Mouse (Mus musculus) forebrain, embryonic 11.5 days (tissue): Measurements from ENCODE around the gene Smg6. TPM values are rescaled to one million over a fixed set of nuclear protein-coding genes. Genes with fewer than 3 reads are reported as not detected.

Experiments
- ATAC-seq: fragments of 200-750 bp; cut with Nextera tagmentation; replicated peaks from 2 replicates; pipeline ENCODE4 v1.8.0; 2017; ENCODE audit warnings: moderate TSS enrichment; ENCODE audit not compliant: low FRiP score
- DNase-seq: peaks from one replicate; pipeline ENCODE4 v3.0.0-alpha.2; 2017; ENCODE audit warnings: low spot score
- H3K27ac ChIP-seq: fragments of 300-500 bp; sonication (generic); 2 replicates; pipeline ENCODE4 v1.5.1; 2014; ENCODE audit warnings: low read depth, low read length
- H3K27me3 ChIP-seq: fragments of 300-500 bp; sonication (generic); 2 replicates; pipeline ENCODE4 v1.6.1; 2014; ENCODE audit warnings: mild to moderate bottlenecking, low read length, mixed read lengths; ENCODE audit not compliant: control insufficient read depth, insufficient read depth
- H3K36me3 ChIP-seq: fragments of 300-500 bp; sonication (generic); 2 replicates; pipeline ENCODE4 v1.6.1; 2014; ENCODE audit warnings: mild to moderate bottlenecking, low read length, moderate library complexity, mixed read lengths; ENCODE audit not compliant: control insufficient read depth, insufficient read depth
- H3K4me1 ChIP-seq: fragments of 300-500 bp; sonication (generic); replicated peaks from 2 replicates; pipeline ENCODE4 v1.6.1; 2014; ENCODE audit warnings: low read length, mixed read lengths; ENCODE audit not compliant: control insufficient read depth, insufficient read depth
- H3K4me2 ChIP-seq: fragments of 300-500 bp; sonication (generic); 2 replicates; pipeline ENCODE4 v1.6.1; 2014; ENCODE audit warnings: low read depth, mild to moderate bottlenecking, low read length, moderate library complexity, mixed read lengths; ENCODE audit not compliant: severe bottlenecking
- H3K4me3 ChIP-seq: fragments of 300-500 bp; sonication (generic); 2 replicates; pipeline ENCODE4 v1.5.1; 2014; ENCODE audit warnings: low read depth, low read length
- H3K9ac ChIP-seq: fragments of 300-500 bp; sonication (generic); 2 replicates; pipeline ENCODE4 v1.6.1; 2014; ENCODE audit warnings: low read length
- H3K9me3 ChIP-seq: fragments of 300-500 bp; sonication (generic); 2 replicates; pipeline ENCODE4 v1.6.1; 2016; ENCODE audit warnings: low read length, mixed read lengths; ENCODE audit not compliant: control insufficient read depth
- WGBS: fragments of 180-500 bp; shearing (Covaris S2); extraction: QIAGEN DNeasy Blood & Tissue Kit; methylation state at CpG from one replicate; pipeline ENCODE4 v1.1.7; 2014; 5-methylcytosine and 5-hydroxymethylcytosine counted together
- polyA plus RNA-seq: library from polyadenylated mRNA; unstranded; fragments of >200 nt; fragmentation: Nextera tagmentation; extraction: Ambion mirVana; gene quantifications from 2 replicates; pipeline ENCODE4 v1.2.1, GENCODE M21; 2014

Smg6 gene
- polyA plus RNA-seq, 1 experiment from 2014 or later: 19.8 TPM

DNA sequence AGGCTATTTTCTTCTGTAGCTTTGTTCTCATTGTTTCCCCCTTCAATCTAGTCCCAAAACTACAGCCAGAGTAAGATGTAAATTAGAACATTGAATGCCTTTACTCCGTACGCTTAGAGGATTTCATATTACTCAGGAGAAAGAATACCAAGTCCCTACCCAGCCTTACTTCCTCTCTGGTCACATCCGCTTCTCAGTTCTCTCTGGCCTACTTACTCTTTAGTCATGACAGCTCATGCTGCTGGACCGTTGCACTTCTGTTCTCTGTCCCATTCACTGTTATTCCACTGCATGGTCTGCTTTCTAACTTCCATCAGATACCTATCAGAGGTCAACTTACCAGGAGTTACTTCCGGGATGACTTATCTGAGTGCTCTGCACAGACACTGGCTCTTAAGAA, 181.0 kb downstream of the Smg6 start:
- Histone ChIP-seq H3K9me3 (no peaks in the 10 kb centered on the region), H3K9ac (no peak overlapping the region), H3K27ac (no peak overlapping the region), H3K36me3 (no peaks in the 10 kb centered on the region), H3K4me3 (no peak overlapping the region), H3K4me1 (no peaks in the 10 kb centered on the region), H3K4me2 (no peak overlapping the region), H3K27me3 (no peaks in the 10 kb centered on the region)
- no peak for ATAC-seq
- 88% methylated on average over 5 of the region's 5 CpGs for WGBS
- DNase-seq: no peak

DNA sequence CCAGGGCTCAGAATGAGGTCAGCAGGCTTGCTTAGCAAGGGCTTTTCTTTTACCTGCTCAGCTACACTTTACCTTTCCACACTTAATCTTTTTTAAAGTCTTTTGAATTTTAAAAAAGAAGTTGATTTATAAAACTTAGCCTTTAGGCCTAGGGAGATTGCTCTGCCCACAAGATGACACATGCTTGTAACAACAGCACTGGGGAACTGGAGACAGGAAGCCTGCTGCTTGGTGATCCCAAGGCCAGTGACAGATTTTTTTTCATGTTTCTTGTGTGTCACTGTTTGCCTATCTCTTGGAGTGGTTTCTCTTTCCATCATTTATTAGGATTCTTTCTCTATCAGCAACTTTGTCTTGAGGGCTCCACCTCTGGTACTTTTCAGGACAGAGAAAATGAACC, 183.3 kb downstream of the Smg6 start:
- Histone ChIP-seq H3K4me2 (no peak overlapping the region), H3K4me3 (no peak overlapping the region), H3K9ac (no peak overlapping the region), H3K9me3 (no peaks in the 10 kb centered on the region), H3K27me3 (no peaks in the 10 kb centered on the region), H3K4me1 (no peaks in the 10 kb centered on the region), H3K27ac (no peak overlapping the region), H3K36me3 (no peaks in the 10 kb centered on the region)
- no peak for ATAC-seq
- DNase-seq: no peak

DNA sequence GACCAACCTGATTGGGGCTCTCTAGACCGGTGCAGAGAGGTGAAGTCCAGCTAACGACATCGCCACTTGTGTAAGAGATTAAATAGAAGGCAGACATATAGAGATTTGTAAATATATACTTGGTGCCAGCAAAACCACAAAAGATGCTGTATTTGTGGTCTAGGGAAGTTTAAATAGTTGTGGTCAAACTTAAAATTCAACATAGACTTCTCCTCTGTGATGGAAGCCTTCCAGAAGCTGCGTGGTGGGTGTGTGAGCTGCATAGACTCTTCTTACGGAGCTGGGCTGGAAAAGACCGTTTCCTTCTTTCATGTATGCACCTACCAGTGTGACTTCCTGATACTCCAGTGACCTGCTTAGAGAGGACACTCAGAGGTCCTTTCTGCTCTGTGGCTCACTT, 190.8 kb downstream of the Smg6 start:
- no peaks in the 10 kb centered on the region for H3K9me3 ChIP-seq
- no peak overlapping the region for H3K27ac ChIP-seq
- WGBS: 93% methylated on average over 6 of the region's 6 CpGs
- ATAC-seq: no peak
- H3K36me3 ChIP-seq: no peaks in the 10 kb centered on the region
- no peak overlapping the region for H3K4me2 ChIP-seq
- no peak overlapping the region for H3K9ac ChIP-seq
- H3K4me3 ChIP-seq: no peak overlapping the region
- no peak for DNase-seq
- H3K27me3 ChIP-seq: no peaks in the 10 kb centered on the region
- no peaks in the 10 kb centered on the region for H3K4me1 ChIP-seq

DNA sequence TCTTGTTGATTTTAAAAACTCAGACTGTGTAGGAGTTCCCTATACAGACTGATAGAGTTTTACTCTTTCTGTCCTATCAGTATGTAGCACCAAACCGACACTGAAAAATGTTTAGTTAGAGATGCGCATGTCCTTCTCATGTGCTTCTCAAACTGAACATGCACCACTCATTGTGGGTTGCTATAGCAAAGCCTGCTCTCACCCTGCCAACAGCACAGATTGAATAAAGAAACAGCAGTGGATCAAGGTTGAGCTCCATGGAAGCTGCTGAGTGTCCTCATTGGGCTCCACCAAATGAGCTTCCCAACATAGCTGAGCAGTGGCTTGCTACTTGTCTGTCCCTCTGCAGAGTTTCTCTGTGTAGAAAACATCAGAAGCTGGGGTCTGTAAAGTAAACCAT, 192.5 kb downstream of the Smg6 start:
- ATAC-seq (no peak), DNase-seq (no peak)
- no peaks in the 10 kb centered on the region for H3K4me1 ChIP-seq
- no peaks in the 10 kb centered on the region for H3K36me3 ChIP-seq
- H3K4me3 ChIP-seq: no peak overlapping the region
- H3K4me2 ChIP-seq: no peak overlapping the region
- 97% methylated on average over 2 of the region's 2 CpGs for WGBS
- no peak overlapping the region for H3K27ac ChIP-seq
- no peaks in the 10 kb centered on the region for H3K27me3 ChIP-seq
- no peaks in the 10 kb centered on the region for H3K9me3 ChIP-seq
- no peak overlapping the region for H3K9ac ChIP-seq

DNA sequence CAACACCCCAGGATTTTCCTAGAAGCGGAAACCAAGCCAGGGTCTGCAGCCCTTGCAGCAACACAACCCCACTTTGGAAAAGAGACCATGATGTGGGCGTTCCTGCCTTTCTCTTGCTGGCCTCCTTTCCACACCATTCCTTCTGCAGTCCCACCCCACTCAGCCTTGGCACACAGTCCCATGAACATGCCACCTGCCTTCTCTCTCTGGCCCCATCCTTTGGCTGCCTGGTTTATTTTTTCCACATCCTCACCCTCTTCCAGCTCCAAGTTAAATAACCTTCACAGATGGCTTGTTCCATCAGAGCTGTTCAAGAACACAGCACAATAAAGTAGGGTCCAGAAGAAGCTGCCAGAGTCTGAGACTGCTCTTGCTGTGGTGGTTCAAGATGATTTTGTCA, 193.7 kb downstream of the Smg6 start:
- ATAC-seq (no peak), DNase-seq (no peak)
- H3K27ac ChIP-seq: no peak overlapping the region
- no peaks in the 10 kb centered on the region for H3K36me3 ChIP-seq
- no peaks in the 10 kb centered on the region for H3K27me3 ChIP-seq
- 91% methylated on average over 2 of the region's 2 CpGs for WGBS
- H3K4me1 ChIP-seq: no peaks in the 10 kb centered on the region
- H3K9ac ChIP-seq: no peak overlapping the region
- H3K4me2 ChIP-seq: no peak overlapping the region
- no peaks in the 10 kb centered on the region for H3K9me3 ChIP-seq
- H3K4me3 ChIP-seq: no peak overlapping the region

DNA sequence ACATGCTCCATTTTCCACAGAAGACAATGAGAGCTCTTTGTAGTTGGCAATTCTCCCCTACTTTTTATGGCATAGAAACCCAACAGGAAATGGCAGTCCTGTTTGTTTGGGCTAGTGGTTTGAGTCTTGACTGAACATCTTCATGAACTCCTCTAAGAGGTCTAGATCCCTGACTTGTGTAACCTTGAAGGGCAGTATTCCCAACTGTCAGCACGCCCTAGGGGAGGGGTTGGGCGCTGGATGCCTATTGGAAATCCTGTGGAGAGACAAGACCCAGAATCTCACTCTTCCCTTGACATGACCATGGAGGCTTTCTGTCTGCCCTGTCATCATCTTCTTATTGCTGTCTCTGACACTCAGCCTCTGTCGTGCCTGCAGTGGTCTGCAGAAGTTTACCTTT, 194.2 kb downstream of the Smg6 start:
- no peaks in the 10 kb centered on the region for H3K4me1 ChIP-seq
- no peaks in the 10 kb centered on the region for H3K27me3 ChIP-seq
- DNase-seq (no peak), ATAC-seq (no peak)
- H3K27ac ChIP-seq: no peak overlapping the region
- 86% methylated on average over 3 of the region's 3 CpGs for WGBS
- H3K9ac ChIP-seq: no peak overlapping the region
- no peaks in the 10 kb centered on the region for H3K9me3 ChIP-seq
- H3K4me2 ChIP-seq: no peak overlapping the region
- H3K36me3 ChIP-seq: no peaks in the 10 kb centered on the region
- no peak overlapping the region for H3K4me3 ChIP-seq

DNA sequence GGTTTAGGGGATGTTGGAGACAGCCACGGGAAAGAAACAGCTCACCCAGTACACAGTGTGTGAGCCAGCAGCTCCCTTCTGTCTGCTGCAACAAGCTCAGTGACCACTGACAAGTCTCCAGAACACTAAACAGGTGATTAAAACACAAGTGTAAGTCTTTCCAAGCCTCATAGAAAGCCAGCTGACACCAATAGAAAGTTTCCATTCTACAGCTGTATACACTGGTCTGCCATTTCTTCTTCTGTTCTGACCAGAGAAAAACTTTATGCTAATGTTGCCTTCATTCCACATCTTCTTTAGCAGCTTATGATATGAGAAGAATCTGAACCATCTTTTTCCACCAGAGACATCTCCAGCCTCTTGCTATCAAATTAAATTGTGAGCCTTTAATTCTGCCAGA, 195.7 kb downstream of the Smg6 start:
- H3K36me3 ChIP-seq: no peaks in the 10 kb centered on the region
- H3K4me3 ChIP-seq: no peak overlapping the region
- ATAC-seq (no peak), DNase-seq (no peak)
- no peaks in the 10 kb centered on the region for H3K4me1 ChIP-seq
- no peaks in the 10 kb centered on the region for H3K9me3 ChIP-seq
- H3K9ac ChIP-seq: no peak overlapping the region
- no peak overlapping the region for H3K4me2 ChIP-seq
- no peaks in the 10 kb centered on the region for H3K27me3 ChIP-seq
- 81% methylated on average over 1 of the region's 1 CpGs for WGBS
- no peak overlapping the region for H3K27ac ChIP-seq

DNA sequence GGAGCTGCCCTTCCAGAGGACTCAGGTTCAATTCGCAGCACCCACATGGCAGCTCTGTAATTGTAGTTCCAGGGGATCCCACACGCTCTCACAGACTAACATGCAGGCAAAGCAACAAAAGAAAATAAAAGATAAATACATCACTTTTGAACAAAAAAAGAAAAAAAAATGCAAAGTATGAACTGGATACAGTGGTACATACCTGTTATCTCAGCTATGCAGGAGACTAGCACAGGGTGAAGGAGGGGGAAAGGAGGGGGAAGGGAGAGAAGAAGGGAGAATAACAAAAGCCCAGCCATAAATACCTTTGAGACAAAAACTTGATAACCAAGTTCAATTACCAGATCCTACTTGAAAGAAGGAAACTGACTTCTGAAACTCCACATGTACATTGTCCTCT, 198.8 kb downstream of the Smg6 start:
- ATAC-seq (no peak), DNase-seq (no peak)
- H3K27ac ChIP-seq: no peak overlapping the region
- H3K4me3 ChIP-seq: no peak overlapping the region
- no peaks in the 10 kb centered on the region for H3K36me3 ChIP-seq
- no peak overlapping the region for H3K4me2 ChIP-seq
- H3K9me3 ChIP-seq: no peaks in the 10 kb centered on the region
- no peak overlapping the region for H3K9ac ChIP-seq
- H3K4me1 ChIP-seq: no peaks in the 10 kb centered on the region
- H3K27me3 ChIP-seq: no peaks in the 10 kb centered on the region
- 97% methylated on average over 2 of the region's 2 CpGs for WGBS

DNA sequence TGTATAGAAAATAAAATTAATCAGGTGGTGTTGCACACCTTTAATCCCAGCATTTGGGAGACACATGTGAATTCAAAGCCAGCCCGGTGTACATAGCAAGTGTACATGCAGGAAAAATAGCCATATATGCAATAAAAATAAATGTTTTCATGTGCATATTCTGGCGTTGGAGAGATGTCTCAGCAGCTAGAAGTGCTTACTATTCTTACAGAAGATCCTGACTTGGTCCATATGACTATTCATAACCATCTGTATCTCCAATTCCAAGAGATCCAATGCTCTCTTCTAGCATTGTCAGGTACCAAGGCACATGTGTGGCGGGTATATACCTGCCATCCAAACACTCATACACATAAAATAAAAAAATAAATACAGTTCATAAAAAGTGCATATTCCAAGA, 200.8 kb downstream of the Smg6 start:
- Histone ChIP-seq H3K9ac (no peak overlapping the region), H3K9me3 (no peaks in the 10 kb centered on the region), H3K27ac (no peak overlapping the region), H3K4me1 (no peaks in the 10 kb centered on the region), H3K27me3 (no peaks in the 10 kb centered on the region), H3K4me2 (no peak overlapping the region), H3K36me3 (no peaks in the 10 kb centered on the region), H3K4me3 (no peak overlapping the region)
- WGBS: 91% methylated on average over 3 of the region's 3 CpGs
- ATAC-seq (no peak), DNase-seq (no peak)
